ENCODE assay signal across 31 mouse cellular contexts in genomic region chr4:152196276-152196675, GRCm38 (mm10). TPM values are rescaled to one million over a fixed set of nuclear protein-coding genes. Genes with fewer than 3 reads are reported as not detected.
"Had no signal": no experiment of that assay in that cellular context is flagged by ENCODE, and none has a peak within 500 bp of the region (broad histone marks: within the 10 kb centered on the region; RNA-seq: fewer than 3 reads in every experiment).

No protein-coding gene starts in this region.

- DNase-seq: cerebellum, adult 8-10 months; cerebellum, adult 9-10 months; cerebellum, adult 9-11 months; cerebellum, postnatal 10 days; cerebellum, postnatal 14 days; cerebellum, postnatal 25 days; cerebellum, postnatal 36 days; embryo, embryonic 11 days; forebrain, postnatal 0 days; gastrocnemius, adult 2 months; gastrocnemius, postnatal 10 days; gastrocnemius, postnatal 14 days; gastrocnemius, postnatal 25 days; gastrocnemius, postnatal 36 days; heart, adult 11 months; heart, adult 18-20 months; heart, adult 2 months had no signal

- H3K27ac ChIP-seq: embryonic facial prominence, embryonic 10.5 days; embryonic facial prominence, embryonic 12.5 days; embryonic facial prominence, embryonic 13.5 days; embryonic facial prominence, embryonic 15.5 days; forebrain, embryonic 10.5 days; forebrain, embryonic 12.5 days; forebrain, embryonic 13.5 days; forebrain, embryonic 15.5 days; gastrocnemius, adult 2 months; heart, adult 2 months had no signal

- H3K4me3 ChIP-seq: embryonic facial prominence, embryonic 10.5 days; embryonic facial prominence, embryonic 12.5 days; embryonic facial prominence, embryonic 13.5 days; embryonic facial prominence, embryonic 15.5 days; erythroblast, embryonic 14.5 days; forebrain, embryonic 10.5 days; forebrain, embryonic 12.5 days; forebrain, embryonic 13.5 days; forebrain, embryonic 15.5 days; gastrocnemius, adult 2 months; heart, adult 2 months had no signal

RNA-seq across cellular contexts. Expression of gene Hes2, which starts 37.6 kb away (rescaled TPM):
- total RNA-seq: common myeloid progenitor, adult 5-6 weeks; forebrain, postnatal 0 days; gastrocnemius, adult 18-20 months; gastrocnemius, adult 2 months; gastrocnemius, adult 8-10 months; gastrocnemius, postnatal 10 days; gastrocnemius, postnatal 14 days; gastrocnemius, postnatal 25 days; gastrocnemius, postnatal 36 days; gastrocnemius, postnatal 4 days; granulocyte monocyte progenitor cell, adult 5-6 weeks; heart, adult 18-20 months; heart, adult 2 months had no signal

RNA-seq across cellular contexts. Expression of gene Espn, which starts 44.1 kb away (rescaled TPM):
- total RNA-seq: granulocyte monocyte progenitor cell, adult 5-6 weeks had no signal
